Mouse (Mus musculus) v-Abl transformed pro-B cells (cell line): ENCODE data around the gene Rangap1.

Experiments used
- in situ Hi-C, 2 experiments: fragments of 400-800 bp; cut with MboI; formaldehyde crosslinking; loops; one replicate each; pipeline ENCODE4 v1.15.1; 2025; ENCODE audit not compliant: unreplicated experiment in 2 of 2

Gene Rangap1

DNA sequence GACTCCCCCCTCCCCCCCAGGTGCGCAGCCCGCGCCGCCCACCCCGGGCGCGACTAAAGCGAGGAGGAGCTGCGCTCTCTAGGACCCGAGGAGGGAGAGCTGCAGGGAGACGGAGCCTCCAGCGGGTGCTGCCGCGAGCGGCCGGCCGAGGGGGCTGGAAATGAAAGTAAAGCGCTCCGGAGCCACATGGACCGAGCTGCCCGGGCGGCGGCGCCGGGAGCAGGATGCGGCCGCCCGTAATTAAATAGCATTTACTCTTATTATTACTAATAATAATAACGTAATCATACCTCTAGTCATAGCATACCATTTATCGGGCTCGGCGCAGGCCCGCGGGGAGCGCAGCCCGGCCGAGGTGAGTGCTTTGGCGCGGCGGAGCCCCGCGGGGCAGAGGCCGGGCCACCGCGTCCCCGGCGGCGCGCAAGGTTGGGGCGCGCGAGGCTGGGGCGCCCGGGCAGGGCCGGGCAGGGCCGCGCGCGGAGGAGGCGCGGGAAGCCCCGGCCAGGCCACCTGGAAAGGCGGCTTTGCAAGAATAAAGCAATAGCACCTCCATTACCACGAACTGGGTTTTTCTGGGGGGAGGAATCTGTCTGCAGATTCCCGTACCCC is at the start of gene Rangap1, which contains the start of gene Zc3h7b:
Gene Rangap1 (minus strand): TSS at position 539 of the 609 bp plus-strand sequence.
Gene Zc3h7b (plus strand): TSS at position 66 of the 609 bp plus-strand sequence.
- in situ Hi-C loops: no loop called here

DNA sequence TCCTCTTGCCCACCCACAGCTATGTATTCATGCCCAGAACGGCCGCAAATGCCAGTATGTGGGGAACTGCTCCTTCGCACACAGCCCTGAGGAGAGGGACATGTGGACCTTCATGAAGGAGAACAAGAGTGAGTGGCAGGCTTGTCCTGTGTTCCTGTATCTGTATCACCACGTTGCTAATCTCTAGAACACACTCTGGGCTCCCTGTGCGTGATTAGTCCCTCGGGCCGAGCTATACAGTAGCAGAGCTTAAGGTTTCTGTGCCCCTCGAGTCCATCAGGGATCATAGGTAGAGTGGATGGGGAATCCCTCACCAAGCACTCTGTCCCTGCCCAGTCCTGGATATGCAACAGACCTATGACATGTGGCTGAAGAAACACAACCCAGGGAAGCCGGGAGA is 47.1 kb upstream of the Rangap1 start:
- in situ Hi-C loops: loop anchor here in 1 of 2 experiments (10.0 kb wide), 1 partner anchor 112 kb away; no protein-coding TSS in a partner anchor

DNA sequence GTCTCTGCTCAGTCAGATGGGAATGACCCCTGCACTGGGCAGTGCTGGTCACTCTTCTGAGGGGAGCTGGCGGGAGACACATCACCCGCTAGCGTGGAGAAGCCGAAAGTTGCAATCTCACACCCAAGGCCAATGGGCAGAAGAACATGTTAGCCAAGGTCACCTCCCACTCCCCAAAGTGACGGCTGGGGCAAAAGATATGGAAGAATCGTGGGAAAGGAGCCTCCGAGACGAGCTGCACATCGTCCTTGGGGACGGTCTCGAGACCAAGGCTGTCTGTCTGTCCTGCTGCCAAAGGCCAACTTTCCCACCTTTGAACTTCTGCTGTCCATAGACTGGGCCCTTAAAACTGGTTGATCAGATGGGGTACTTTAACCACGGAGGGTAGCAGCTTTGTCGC is 42.2 kb upstream of the Rangap1 start:
- in situ Hi-C loops: no loop called here

DNA sequence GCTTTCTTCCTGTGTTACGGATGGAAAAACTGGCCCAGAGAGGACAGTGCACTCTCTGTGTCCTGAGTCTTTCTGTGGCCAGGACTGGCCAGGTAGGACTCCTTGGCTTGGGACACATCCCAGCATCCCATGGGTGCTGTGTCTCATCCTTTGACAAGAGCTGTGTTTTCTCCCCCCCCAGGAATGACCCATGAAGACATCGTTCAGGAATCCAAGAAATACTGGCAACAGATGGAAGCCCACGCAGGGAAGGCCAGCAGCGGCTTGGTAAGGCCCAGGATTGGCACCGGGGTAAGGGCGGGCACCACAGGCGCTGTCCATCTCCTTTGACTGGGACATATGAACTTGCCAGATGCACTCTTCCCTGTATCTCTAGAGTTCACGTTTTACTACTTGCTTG is 40.4 kb upstream of the Rangap1 start:
- in situ Hi-C loops: no loop called here

DNA sequence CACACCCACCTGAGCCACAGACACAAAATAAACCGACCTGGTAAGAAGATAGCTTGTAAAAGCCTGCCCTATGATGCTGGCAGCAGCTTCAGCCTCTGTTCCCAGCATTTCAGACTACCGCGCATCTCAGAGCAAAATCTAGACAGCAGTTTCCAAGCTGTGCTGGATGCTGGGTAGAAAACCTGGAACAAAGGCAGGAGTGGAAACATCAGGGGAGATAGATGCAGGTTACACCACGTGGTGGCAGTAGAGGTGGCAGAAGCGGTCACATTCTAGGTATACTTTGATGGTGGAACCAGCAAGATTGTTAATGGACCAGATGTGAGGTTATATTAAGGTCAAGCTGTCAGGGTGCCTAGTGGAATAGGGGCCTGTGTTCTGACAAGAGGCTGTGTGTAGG is 39.4 kb upstream of the Rangap1 start:
- in situ Hi-C loops: no loop called here

DNA sequence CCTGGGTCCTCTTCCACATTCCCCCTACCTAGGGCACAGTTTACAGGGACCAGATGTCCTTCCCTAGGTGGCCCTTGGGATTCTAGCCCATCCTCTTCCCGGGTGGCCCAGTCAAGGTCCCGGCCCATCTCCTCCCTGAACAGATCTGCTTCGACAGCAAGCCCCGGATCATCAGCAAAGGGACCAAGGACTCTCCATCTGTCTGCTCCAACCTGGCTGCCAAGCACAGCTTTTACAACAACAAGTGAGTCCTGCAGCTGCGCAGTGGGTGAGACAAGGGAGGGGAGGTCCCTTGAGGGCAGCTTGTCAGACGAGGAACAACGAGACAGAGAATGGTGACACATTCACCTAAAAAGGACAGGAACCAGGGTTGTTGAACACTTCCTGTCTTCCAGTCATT is 36.5 kb upstream of the Rangap1 start:
- in situ Hi-C loops: no loop called here

DNA sequence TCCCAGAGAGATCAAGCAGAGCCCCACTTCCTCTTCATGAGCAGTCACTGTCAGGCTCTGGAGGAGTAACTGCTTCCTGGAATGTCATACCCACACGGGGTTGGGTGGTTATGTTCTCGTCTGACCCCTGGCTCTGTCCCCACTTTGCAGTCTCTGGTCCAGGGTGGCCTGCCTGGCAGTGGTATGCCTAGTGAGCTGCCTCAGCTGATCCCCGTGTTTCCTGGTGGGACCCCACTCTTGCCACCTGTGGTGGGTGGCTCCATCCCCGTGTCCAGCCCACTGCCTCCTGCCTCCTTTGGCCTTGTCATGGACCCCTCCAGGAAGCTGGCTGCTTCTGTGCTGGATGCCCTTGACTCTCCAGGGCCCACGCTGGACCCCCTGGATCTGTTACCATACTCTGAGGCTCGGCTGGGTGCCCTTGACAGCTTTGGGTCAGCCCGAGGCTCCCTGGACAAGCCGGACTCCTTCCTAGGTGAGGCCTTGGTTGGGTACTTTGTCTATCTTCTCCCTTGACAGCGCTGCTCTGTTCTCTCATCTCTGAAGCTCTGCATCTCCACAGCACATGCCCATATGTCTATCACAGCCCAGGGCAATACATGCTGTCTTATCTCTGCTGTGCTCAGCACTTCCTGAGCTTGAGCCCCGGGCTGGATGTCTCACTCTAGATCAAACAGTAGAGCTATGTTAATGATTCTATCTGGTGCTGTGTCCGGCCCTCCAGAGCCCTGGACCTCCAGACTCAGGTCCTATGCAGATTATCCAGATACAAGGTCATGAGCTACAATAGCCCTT is 31.5 kb upstream of the Rangap1 start:
- in situ Hi-C loops: no loop called here

DNA sequence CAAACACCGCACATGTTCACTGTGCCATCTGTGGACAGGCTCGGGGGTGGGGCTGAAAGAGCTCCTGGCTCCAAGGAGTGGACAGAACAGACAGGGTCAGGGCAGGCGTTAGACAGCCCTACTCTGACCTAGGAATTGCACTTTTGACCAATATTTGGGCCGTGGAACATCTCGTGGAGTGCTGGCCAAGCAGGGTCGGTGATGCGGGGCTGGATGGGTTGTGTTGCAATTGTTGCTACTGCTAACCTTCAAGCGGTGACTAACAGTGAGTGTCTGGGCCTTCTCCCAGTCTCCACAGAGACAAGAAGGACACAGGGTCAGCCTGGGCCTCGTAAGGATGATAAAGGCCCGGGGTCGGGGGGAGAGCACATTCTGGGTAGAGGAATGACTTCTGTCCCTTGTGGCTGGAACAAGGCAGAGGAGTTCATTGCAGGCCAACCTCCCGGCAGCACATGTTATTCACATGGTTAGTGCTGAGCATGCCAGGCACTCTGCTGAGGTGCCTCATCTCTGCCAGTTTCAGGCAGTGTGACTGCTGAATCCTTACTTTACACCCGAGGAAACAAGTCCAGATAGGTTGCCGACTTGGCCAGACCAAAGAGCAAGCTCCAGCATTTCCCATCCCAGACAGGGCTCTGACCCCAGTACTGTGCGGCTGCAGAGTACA is 29.3 kb upstream of the Rangap1 start:
- in situ Hi-C loops: no loop called here

DNA sequence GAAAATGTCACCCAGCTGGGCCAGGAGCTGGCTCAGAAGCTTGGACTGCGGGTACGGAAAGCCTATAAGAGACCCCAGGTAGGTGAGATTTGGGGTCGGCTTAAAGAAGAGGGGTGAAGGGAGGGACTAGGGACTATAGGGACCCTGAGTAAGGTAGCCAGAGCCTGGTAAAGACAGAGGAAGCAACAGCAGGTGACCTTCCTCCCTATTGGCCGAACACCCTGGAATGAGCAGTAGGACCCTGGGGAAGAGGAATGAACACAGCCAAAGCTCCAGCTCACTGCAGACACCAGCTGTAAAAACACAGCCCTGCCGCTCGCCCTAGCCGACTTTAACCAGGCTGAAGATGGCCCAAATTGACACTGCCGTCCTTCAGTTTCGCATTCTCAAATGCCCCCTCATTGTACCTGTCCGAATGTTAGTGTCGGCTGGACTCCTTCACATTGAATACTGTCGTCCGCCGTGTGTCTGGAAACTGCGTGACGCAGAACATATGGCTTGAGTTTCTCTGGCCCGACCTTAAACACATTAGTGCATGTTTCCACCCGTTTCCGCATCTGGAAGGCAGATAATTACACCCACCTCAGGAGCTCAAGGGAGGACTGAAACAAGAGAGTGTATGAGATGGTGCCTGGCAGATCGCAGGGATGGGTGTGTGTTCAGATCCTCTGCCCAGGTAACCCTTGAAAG is 27.2 kb upstream of the Rangap1 start:
- in situ Hi-C loops: no loop called here

DNA sequence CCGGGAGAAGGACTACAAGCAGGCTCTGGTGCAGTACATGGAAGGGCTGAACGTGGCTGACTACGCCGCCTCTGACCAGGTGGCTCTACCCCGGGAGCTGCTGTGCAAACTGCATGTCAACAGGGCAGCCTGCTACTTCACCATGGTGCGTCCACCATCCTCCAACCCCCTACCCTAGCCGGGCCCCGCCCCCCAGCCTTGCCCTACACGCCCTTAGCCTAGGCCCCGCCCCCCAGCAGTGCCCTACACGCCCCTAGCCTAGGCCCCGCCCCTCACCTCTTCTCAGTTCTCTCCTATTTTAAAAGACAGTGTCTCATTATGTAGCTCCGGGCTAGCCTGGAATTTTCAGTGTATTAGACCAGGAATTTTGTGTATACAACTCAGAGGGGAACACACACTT is 23.7 kb upstream of the Rangap1 start:
- in situ Hi-C loops: no loop called here

DNA sequence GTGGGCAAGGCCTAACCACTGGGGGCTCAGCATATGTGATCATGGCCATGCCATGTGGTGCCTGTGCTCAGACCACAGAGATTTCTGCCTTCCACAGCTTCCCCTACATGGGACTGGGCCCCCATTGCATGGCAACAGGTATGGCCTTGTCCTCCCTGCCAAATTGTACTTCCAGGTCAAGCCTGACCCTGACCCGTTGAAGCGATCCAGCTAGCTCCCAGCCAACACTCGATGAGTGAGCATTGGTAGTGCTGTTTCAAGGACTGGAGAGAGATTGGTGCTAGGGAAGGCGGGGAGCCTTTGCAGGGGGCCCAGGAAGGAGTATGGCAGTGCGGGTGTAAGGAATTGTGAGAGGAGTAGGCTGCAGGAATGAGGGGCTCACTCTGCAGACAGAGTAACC is 21.1 kb upstream of the Rangap1 start:
- in situ Hi-C loops: no loop called here

DNA sequence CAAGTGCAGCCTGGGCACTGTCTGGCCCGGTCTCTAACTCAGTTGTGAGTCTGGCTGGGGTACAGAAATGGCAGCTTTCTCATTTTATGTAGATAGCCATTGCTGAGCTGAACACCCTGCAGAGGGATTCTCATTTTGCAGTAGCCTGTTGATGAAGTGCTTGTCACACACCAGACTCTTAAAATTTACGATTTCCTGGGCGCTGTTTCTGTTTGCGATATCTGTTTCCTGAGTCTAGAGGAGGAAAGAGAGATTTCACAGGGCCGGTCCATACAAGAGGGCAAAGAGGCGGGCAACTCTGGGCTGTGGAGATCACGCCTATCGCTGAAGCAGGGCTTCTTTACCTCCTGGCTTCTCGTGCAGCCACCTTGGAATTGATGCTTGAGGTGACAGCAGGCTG is 20.3 kb upstream of the Rangap1 start:
- in situ Hi-C loops: no loop called here

DNA sequence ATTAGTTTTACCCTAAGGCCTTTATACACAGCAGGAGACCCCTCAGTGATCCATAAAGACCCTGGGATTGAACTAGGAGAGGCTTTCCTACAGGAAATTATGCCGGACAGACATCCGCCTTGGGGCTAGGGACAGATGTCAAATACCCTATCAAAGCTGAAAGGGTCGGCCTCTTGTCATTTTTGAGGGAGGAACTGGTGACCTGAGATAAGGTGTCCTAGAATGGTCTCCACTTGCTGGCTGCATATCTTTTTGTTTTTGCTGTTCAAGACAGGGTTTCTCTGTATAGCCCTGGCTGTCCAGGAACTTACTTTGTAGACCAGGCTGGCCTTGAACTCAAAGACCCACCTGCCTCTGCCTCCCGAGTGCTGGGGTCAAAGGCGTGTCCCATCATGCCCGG is 19.2 kb upstream of the Rangap1 start:
- in situ Hi-C loops: no loop called here

DNA sequence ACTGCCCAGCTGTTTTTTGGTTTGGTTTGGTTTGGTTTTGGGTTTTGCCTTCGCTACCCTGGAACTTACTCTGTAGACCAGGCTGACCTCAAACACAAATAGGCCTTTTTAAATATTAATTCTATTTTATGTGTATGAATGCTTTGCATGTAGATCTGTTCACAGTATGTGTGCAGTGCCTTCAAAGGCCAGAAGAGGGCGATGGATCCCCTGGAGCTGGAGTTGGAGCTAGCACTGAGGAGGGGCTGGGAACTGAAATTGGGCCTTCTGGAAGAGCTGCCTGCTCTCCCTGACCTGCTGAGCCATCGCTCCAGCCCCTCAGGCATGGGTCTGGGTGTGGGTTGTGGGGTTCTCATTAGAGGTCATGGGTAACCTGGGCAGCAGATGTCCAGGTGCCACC is 16.6 kb upstream of the Rangap1 start:
- in situ Hi-C loops: no loop called here

DNA sequence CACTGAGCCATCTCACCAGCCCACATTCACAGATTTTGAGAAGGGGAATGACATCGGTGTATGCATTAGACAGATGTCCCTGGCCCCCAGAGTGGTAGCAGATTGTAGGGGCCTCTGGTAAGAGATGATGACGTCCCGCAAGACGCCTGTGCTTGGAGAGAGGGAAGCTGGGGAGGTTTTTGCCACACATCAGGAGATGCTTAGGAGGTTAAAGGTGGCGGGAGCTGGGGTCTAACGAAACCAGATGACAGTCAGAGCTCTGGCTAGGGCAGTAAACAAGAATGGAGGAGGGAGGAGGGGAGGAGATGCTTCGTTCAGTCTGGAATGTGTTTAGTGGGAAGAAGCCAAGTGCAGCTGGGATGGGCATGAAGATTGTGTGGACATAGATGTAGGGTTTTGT is 16.1 kb upstream of the Rangap1 start:
- in situ Hi-C loops: no loop called here

DNA sequence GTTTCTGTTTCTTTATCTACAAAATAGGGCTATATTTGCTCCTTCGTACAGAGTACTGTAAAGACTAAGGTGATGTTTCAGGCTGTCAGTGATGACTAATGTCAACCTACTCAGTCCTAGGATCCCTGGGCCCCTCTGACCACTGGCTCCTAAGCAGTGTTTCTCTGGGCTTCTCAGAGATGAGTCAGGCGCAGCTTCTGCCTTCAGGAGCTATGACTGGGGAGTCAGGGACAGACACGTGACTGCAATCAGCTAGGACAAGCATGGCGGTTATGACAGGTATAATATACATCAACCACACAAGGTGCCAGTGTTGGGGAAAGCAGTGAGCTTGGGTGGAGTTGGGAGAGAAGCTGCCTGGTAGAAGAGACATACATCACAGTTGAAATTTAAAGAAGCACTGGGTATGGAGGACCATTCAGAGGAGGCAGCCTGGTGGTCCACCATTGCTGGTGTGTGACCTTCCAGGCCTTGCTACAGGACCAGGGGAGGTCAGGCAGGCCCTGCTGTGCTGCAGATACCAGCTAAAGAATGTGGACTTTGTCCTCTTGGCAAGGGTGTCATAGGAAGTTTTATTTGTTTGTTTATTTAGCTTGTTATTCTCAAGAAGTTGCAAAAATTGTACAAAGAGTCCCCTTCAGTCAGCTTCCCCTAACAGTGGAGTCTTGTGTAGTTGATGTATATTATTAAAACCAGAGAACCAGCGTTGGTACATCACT is 15.2 kb upstream of the Rangap1 start:
- in situ Hi-C loops: no loop called here

DNA sequence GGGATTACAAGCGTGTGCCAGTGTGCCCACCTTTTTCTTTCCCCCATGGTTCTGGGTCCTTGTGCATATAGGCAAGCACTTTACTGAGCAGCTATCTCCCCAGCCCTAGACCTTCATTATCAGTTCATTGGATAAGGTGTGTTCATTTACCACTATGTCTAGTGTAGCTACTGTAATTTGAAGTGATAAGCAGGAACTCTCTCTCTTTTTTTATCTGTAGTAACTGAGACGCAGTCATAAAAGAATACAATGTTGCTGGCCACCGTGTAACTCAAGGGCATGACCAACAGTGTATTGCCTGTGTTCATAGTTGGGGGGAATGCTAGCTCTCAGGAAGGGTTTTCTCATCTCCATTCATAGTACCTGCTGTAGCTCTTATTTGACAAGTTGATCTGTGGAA is 14.2 kb upstream of the Rangap1 start:
- in situ Hi-C loops: no loop called here

DNA sequence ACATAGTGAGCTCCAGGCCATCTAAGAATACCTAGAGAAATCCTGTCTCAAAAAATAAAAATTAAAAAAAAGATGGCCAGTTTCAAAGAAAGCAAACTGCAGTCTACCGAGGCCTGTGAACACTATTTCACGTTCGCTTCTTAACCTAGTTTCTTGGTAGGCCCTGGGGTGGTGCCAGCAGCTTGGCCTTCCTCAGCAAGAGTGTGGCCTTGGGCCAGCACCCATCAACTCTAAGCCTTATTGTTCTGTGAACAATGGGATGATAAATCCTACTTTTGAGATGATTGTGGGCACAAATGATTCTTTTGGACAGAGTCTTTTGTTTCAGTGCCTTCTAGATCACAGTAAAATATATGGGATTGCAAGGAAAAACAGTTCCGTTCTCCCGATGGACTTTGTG is 13.4 kb upstream of the Rangap1 start:
- in situ Hi-C loops: no loop called here

DNA sequence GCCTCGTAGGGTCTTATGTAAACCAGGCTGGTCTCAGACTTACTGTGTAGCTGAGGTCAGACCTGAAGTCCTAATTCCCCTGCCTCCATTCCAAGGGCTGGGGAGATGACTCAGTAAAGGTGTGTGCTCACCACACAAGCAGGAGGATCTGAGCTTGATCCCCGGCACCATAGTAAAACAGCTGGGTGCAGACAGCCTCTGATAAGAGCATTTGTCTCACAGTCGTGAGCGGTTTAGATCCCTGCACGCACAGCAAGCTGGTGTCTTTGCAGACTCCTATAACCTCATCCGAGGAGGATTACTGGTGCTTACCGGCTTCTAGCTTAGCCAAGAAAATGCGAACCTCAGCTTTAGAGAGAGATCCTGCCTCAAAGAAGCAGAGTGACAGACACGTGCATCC is 8.3 kb upstream of the Rangap1 start:
- in situ Hi-C loops: no loop called here

DNA sequence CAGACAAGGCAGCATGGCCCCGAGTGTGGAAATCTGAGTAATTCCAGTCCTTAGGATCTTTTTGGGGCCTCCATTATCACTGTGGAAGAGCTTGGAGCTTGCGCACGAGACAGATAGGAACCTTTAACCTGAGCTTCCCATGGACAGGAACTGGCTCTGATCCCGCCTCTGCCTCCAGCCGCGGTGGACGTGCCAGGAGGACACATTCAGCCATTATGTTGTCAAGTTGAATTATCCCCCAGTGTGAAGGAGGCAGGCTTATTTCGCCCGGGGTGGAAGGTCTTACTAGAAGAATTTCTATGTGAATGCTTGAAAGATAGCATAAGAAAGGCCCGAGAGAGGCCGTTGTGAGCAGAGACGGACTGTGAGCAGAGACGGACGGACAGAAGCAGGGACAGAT is 4.4 kb upstream of the Rangap1 start:
- in situ Hi-C loops: no loop called here
